Comparison of ENCODE assay signal across 26 mouse cellular contexts in the genomic region with DNA sequence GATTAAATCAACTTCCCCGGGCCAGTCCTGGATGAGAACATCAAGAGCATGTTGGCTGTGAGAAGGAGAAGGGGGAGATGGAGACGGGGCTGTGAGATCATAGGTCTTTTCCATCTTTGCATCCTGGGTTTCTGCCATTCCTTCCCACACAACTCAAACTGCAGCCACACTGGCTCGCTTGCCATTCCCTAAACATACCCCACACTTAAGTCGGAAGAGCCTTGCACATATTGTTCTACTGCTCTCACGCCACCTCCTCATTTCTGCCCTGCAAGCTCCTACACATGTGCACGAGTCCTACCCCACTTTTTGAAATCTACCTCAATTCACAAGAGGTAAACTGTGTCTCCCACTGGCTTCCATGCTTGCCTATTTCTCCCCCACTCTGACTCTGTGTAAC.
"Had no signal": no experiment of that assay in that cellular context is flagged by ENCODE, and none has a peak within 500 bp of the region (broad histone marks: within the 10 kb centered on the region; RNA-seq: fewer than 3 reads in every experiment).

No protein-coding gene starts in this region.

- H3K9ac ChIP-seq: forebrain, postnatal 0 days; heart, embryonic 12.5 days; hindbrain, embryonic 12.5 days; hindbrain, embryonic 14.5 days; intestine, embryonic 15.5 days; limb, embryonic 12.5 days; liver, embryonic 13.5 days had no signal

- DNase-seq: forebrain, postnatal 0 days; gastrocnemius, postnatal 14 days; heart, adult 2 months; heart, postnatal 10 days; heart, postnatal 4 days; kidney, adult 18-20 months; kidney, adult 8-10 months; kidney, postnatal 10 days; kidney, postnatal 25 days; kidney, postnatal 4 days; liver; liver, embryonic 13.5 days had no signal

- H3K4me2 ChIP-seq: heart, embryonic 12.5 days; hindbrain, embryonic 12.5 days; hindbrain, embryonic 14.5 days; intestine, embryonic 15.5 days; limb, embryonic 12.5 days; liver, embryonic 11.5 days; liver, embryonic 13.5 days had no signal

- ATAC-seq: forebrain, postnatal 0 days; hindbrain, embryonic 16.5 days; inflammation-experienced regulatory T-cells, adult 6 months; intestine, embryonic 15.5 days; intestine, postnatal 0 days had no signal

- H3K27ac ChIP-seq: heart, adult 2 months; heart, embryonic 10.5 days; hindbrain, embryonic 10.5 days; hindbrain, embryonic 12.5 days; hindbrain, embryonic 14.5 days; intestine, embryonic 15.5 days; layer of hippocampus, adult 2 months; left cerebral cortex, adult 2 months; limb, embryonic 10.5 days; limb, embryonic 12.5 days; liver, embryonic 13.5 days had no signal

- H3K36me3 ChIP-seq: heart, embryonic 10.5 days; heart, embryonic 12.5 days; hindbrain, embryonic 10.5 days; hindbrain, embryonic 12.5 days; intestine, embryonic 15.5 days; limb, embryonic 10.5 days; limb, embryonic 12.5 days; liver, embryonic 13.5 days had no signal

- H3K4me1 ChIP-seq: hindbrain, embryonic 10.5 days; hindbrain, embryonic 12.5 days; intestine, embryonic 15.5 days; limb, embryonic 10.5 days; limb, embryonic 12.5 days; liver, embryonic 13.5 days had no signal

- H3K9me3 ChIP-seq: heart, embryonic 10.5 days; hindbrain, embryonic 10.5 days; hindbrain, embryonic 12.5 days; intestine, embryonic 15.5 days; limb, embryonic 10.5 days; limb, embryonic 12.5 days; liver, embryonic 13.5 days had no signal

- H3K4me3 ChIP-seq: heart, adult 2 months; heart, embryonic 10.5 days; heart, embryonic 12.5 days; hindbrain, embryonic 10.5 days; hindbrain, embryonic 12.5 days; intestine, embryonic 15.5 days; layer of hippocampus, adult 2 months; left cerebral cortex, adult 2 months; limb, embryonic 10.5 days; limb, embryonic 12.5 days; liver, embryonic 13.5 days had no signal

- H3K27me3 ChIP-seq: heart, embryonic 12.5 days; hindbrain, embryonic 12.5 days; intestine, embryonic 15.5 days; limb, embryonic 12.5 days; liver, embryonic 13.5 days had no signal
